Mouse (Mus musculus) cerebellum, postnatal 25 days (tissue): Measurements from ENCODE around the gene Ifna14.
A peak's percentile ranks its signal among the peaks of the same experiment; 100 is the strongest.
"Not testable (repeated sequence)": the region's sequence is repeated elsewhere in the genome, so short reads cannot be mapped to it uniquely, and the experiment has no call there.

ENCODE experiments used
- DNase-seq, 2 experiments: peaks; one replicate each; pipeline ENCODE4 v3.0.0; 2021; ENCODE audit warnings: mixed read lengths in 2 of 2

The Ifna14 gene

DNA sequence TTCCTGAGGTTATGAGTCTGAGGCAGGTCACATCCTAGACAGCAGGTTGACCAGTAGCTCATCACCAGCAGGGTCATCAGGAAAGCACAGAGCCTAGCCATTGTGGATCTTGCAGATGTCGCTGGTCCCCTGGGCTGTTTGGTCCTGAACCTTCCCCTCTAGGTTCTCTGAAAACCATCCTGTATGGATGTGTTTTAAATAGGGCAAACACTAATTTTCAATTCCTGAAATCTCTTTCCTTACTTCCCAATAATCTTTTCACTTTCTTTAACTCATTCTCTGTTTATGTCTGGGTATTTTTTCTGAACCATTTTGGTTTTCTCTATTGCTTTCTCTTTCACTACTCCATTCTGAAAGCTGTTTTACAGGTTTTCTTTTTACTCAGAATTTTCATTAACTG, at the start of gene Ifna14:
TSS of gene Ifna14 (minus strand) at position 101 of the 400 bp plus-strand sequence.
- no peak for DNase-seq

- no peak for DNase-seq
Measured at GRCm38 (mm10) chr4:88603276-88603675, 31.7 kb upstream of the Ifna14 start, which contains the start of gene Ifna12. Gene Ifna12 (minus strand): TSS chr4:88603376.

DNA sequence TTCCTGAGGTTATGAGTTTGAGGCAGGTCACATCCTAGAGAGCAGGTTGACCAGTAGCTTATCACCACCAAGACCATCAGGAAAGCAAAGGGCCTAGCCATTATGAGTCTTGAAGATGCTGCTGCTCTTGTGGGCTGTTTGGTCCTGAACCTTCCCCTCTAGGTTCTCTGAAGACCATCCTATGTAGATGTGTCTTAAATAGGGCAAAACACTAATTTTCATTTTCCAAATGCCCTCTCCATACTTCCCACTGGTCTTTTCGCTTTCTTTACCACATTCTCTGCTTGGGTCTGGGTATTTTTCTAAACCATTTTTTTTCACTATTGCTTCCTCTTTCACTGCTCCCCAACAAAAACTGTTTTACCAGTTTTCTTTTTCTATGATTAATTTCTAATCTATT, 20.7 kb upstream of the Ifna14 start, which contains the start of gene Ifna9:
TSS of gene Ifna9 (minus strand) at position 101 of the 400 bp plus-strand sequence.
- DNase-seq, result no peak

GRCm38 (mm10) chr4:88561791-88562190, 9.8 kb downstream of the Ifna14 start:
- DNase-seq, result peak; percentile 75 to 80

GRCm38 (mm10) chr4:88558145-88558544, 13.5 kb downstream of the Ifna14 start, which contains the start of gene Ifna15:
Gene Ifna15 (minus strand): TSS chr4:88558245.
- DNase-seq, result not testable (repeated sequence)

GRCm38 (mm10) chr4:88550161-88550945, 21.2 kb downstream of the Ifna14 start:
- peak; percentile 67 to 82 for DNase-seq

DNA sequence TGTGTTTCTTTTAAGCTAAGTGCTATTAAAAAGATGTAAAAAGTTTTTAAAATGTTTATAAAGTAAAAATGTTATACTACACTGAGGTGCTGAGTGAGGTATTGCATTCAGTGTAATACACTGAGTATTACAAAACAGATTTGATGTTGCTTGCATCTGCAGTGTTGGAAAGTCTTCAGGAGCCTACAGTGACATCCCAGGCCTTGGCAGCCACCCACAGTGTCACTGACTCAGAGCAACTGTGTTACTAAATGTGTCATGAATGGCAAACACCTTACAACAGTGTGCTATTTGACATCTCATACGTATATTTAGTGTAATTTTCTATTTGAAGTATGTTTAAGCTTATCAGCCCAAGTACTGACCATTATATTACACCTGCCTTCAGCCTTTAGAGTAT, 23.6 kb downstream of the Ifna14 start:
- DNase-seq, result peak; percentile 72 to 84

GRCm38 (mm10) chr4:88543649-88544234, 27.9 kb downstream of the Ifna14 start:
- no peak for DNase-seq

GRCm38 (mm10) chr4:88537328-88537727, 34.3 kb downstream of the Ifna14 start:
- DNase-seq, result no peak

DNA sequence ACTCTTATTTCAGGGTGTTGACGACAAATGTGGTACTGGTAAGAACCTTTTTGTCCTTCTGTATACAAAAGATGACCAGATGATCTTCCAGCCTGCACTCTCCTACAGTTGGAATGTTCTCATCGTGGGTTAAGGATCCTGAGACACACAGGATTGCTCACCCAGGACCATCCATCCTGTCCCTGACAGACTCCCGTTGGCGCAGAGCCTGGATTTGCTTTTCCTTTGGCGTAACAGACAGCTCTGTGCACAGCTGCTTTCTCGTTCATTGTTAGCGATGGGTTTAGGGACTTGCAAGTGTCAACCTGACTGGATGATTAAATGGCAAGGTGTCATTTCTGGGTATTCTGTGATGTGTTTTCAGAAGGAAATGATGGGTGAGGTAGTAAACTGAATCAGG, 35.0 kb downstream of the Ifna14 start:
- no peak for DNase-seq

- DNase-seq, result no peak
Measured at GRCm38 (mm10) chr4:88535742-88536141, 35.9 kb downstream of the Ifna14 start.

- DNase-seq, result peak in 1 of 2 experiments; percentile 42
Measured at GRCm38 (mm10) chr4:88534903-88535302, 36.7 kb downstream of the Ifna14 start.

GRCm38 (mm10) chr4:88533499-88533898, 38.1 kb downstream of the Ifna14 start:
- DNase-seq, result no peak

DNA sequence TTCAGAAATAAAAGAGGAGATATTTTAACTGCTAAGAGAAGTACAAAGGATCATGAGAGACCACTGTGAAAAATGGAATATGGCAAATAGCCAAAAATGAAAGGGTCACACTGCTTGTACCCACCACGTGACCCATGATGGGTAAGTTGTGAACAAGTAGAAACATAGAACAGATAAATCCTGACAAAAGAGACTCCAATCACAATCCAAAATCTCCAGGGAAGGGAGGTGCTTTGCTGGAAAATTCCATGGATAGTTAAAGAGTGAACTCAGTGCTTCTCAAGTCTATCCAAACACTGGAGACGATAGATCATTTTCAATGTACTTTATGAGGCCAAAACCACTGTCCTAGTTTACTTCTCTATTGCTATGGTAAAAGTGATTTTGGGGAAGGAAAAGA, 40.7 kb downstream of the Ifna14 start:
- DNase-seq, result no peak

DNA sequence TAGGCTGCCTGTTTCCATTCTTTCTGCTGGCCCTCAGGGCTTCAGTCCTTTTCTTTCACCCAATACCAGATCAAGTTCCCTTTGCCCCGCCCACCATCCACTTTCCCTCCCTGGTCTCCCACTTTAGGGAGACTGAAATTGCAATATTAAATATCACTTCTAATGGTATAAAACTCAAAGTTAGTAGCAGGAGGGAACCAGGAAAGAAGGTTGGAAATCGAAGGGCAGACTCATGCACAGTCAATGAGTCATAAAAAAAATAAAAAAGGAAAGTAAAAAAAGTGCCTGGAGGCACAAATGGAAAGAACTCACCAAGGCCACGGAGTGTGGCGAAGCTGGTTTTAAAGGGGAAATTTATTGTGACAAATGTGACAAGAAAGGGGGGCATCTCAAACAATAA, 41.3 kb downstream of the Ifna14 start:
- no peak for DNase-seq

DNA sequence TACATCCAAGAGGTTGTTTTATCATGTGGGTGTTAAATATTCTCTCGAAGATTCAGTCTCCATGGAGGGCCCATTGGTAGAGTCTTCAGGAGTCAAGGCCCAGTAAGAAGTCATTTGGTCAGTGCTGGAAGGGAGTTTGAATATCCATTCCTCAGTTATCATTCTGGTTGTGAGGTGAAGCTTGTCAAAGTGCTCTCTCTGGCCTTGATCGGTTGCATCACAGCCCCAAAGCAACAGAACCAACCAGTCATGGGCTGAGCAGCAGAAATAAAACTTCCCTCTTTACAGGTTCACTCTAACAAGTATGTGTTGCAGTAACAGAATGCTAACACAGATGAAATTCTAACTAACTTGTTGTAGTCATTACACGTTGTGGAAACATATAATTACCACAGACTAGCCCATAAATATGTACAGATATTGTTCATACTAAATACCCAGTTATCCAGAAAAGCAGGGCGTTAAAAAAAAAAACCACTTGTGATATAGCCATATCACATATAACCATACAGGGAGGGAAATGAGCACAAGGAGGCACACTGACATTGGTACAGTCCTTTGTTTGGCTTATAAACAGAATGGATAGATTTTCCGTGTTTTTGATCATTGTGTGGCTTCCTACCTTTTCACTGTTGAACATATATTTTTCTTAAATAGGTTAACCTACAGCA, 45.1 kb downstream of the Ifna14 start:
- no peak for DNase-seq

DNA sequence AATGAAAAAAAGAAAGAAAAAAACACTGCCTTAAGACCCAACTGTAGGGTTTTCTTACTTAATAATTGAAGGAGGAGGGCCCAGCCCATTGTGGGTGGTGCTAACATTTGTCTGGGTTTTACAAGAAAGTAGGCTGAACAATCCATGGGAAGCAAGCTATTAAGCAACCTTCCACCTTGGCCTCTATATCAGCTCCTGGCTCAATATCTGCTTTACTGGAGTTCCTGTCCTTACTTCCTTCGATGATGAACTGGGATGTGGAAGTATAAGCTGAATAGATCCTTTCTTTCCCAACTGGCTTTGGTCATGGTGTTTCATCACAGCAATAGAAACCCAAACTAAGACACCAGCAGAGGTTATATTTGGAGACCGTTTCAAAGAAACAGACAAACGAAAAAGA, 46.2 kb downstream of the Ifna14 start:
- no peak for DNase-seq

DNA sequence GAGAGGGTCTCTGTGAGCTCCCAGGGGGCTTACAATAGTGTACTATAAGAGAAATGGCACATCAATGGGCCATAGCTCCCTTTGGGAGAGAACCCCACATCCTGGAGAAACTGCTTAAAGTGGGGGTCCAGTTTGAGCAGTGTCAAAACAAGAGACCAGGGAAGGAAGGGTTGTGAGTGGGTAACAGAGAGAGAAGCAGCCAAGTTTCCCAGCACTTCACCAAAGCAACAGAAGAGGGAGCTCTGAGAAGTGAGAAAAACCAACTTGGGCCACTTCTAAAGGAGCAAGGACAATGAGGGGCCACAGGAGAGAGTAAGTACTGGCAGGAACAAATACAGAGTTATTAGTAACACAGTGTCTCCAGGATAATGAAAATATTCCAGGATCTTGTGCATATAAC, 48.4 kb downstream of the Ifna14 start:
- DNase-seq, result peak in 1 of 2 experiments; percentile 18

DNA sequence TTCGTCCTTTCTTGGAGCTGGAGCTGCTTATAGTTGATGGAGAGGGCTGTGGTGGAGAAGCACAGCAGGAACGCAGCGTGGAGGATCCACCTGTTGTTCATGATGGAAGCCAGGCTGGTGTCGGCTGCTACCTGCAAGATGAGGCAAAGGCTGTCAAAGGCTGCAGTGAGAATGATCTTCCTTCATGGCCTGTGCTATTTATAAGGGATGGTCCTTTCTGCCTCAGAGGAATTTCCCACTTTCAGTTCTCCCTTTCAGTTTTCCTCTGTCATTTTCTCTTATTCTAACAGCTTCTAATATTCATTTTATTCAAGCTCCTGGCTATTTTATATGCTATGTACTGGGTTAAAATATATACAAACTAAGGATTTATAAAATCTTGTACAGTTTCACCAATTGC, 48.9 kb downstream of the Ifna14 start, which contains the start of gene Ifnb1:
TSS of gene Ifnb1 (minus strand) at position 101 of the 400 bp plus-strand sequence.
- no peak for DNase-seq
